In the genomic region with DNA sequence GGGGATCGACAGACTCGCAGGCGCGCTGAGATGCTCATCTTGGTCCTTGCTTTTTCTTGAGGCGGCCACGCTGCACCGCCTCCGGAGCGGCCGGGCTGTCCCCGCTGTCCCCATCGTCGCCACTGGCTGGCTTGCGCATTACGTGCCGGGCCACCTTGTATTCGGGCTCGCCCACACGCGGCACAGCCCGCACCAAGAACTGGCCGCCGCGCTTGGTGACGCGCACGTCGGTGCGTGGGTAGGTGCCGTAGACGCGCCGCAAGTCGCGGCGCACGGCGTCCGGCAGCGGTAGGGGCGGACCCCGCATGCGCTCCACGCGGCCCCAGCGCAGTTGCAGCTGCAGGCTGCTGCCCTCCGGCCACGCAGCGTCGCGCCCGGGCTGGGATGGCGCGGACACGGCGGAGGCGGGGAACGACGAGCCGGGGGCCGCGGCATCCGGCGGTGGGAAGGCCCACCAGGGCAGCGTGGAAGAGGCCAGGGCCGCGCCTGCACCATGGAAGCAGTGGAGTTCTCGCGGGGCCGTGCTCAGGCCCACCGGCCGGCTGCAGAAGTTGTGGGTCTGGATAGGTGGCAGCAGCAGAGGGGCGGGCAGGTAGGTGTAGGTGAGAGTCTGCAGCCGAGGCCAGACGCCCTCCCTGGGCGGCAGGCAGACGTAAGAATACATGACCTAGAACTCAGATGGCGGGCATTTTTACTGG, we compare ENCODE assay signal across 8 mouse cellular contexts. TPM values are rescaled to one million over a fixed set of nuclear protein-coding genes. Genes with fewer than 3 reads are reported as not detected.
DNase-seq lines count a peak whose midpoint lies in the region; ATAC-seq and TF ChIP-seq lines count a peak whose summit lies in the region.

No protein-coding gene starts in this region.

- WGBS in hindbrain, embryonic 10.5 days, result under 1% methylated on average over 78 of the region's 78 CpGs
- WGBS in lung, embryonic 15.5 days, result under 1% methylated on average over 78 of the region's 78 CpGs

- peaks cover 10% of the 10 kb centered on the region for H3K27me3 ChIP-seq in Patski
- peaks cover 76% of the 10 kb centered on the region for H3K27me3 ChIP-seq in hindbrain, embryonic 10.5 days (ENCODE audit: insufficient read depth, poor library complexity, severe bottlenecking)
- H3K27me3 ChIP-seq in lung, embryonic 15.5 days, result 0 out of 2 replicates have a peak, but pooled peaks cover 3% of the 10 kb centered on the region

- H3K36me3 ChIP-seq in hindbrain, embryonic 10.5 days, result no peaks in the 10 kb centered on the region
- no peaks in the 10 kb centered on the region for H3K36me3 ChIP-seq in lung, embryonic 15.5 days

- POLR2A ChIA-PET in Patski (lab: Charles Lee), result interaction anchor here (1.1 kb wide), 1 partner anchor 20 kb away, joined by 4 read pairs; no protein-coding TSS in a partner anchor

- peak overlapping the region; percentile 68 for H3K9ac ChIP-seq in lung, embryonic 15.5 days

- TF ChIP-seq CTCF in Patski (IDR thresholded peaks at IDR 0.05), result no peak

- ATAC-seq in Patski, result peak; percentile 70
- ATAC-seq in lung, embryonic 15.5 days (ENCODE audit: borderline replicate concordance, extremely low read depth, low FRiP score, low TSS enrichment), result peak; percentile 83
- ATAC-seq in neutrophil, adult 5-6 weeks (ENCODE audit: extremely low read depth, insufficient number of reproducible peaks, low FRiP score, poor library complexity, severe bottlenecking), result peak; percentile 62

- CTCF ChIA-PET in Patski (lab: Charles Lee), result no interaction called here

- H3K4me2 ChIP-seq in lung, embryonic 15.5 days, result peak overlapping the region; percentile 91

- H3K27ac ChIP-seq in hindbrain, embryonic 10.5 days, result peak overlapping the region; percentile 89
- H3K27ac ChIP-seq in lung, embryonic 15.5 days, result peak overlapping the region; percentile 80

- H3K4me3 ChIP-seq in hindbrain, embryonic 10.5 days, result peak overlapping the region; percentile 73
- H3K4me3 ChIP-seq in lung, embryonic 15.5 days, result peak overlapping the region; percentile 62

- no peak for DNase-seq in Patski (ENCODE audit: low read depth, low spot score)
- DNase-seq in cerebellum, adult 9-10 months, result peak; percentile 88
- DNase-seq in frontal cortex, postnatal 10 days (ENCODE audit: low spot score in 2 of 2), result peak; percentile 84 to 87
- peak; percentile 79 for DNase-seq in hindbrain, embryonic 10.5 days (ENCODE audit: low spot score)
- DNase-seq in layer of hippocampus, postnatal 10 days (ENCODE audit: low spot score in 2 of 2), result peak; percentile 82 to 86
- peak; percentile 63 for DNase-seq in urinary bladder, adult 2 months (ENCODE audit: low spot score)

- H3K4me1 ChIP-seq in hindbrain, embryonic 10.5 days (replicated peaks), result peaks cover 22% of the 10 kb centered on the region
- peaks cover 20% of the 10 kb centered on the region for H3K4me1 ChIP-seq in lung, embryonic 15.5 days

- in situ Hi-C loops in Patski (cut with MboI; ENCODE audit: low pct_unique_long_range_greater_than_20kb), result no loop called here

- no peaks in the 10 kb centered on the region for H3K9me3 ChIP-seq in hindbrain, embryonic 10.5 days
- H3K9me3 ChIP-seq in lung, embryonic 15.5 days, result no peaks in the 10 kb centered on the region

RNA-seq across cellular contexts. Expression of a gene that starts 1.2 kb away (rescaled TPM):
- polyA plus RNA-seq in Patski (2021), result 0.42 TPM
- 1.1 and 1.4 TPM in 2 replicates for polyA plus RNA-seq in hindbrain, embryonic 10.5 days (2016; fragmentation: Nextera tagmentation; extraction: Ambion mirVana)
- total RNA-seq in layer of hippocampus, postnatal 10 days (2021), result 1 to 10 TPM in 1 of 2 experiments, under 1 TPM in 1; 0.89 to 1.3 TPM
- 2.0 and 2.4 TPM in 2 replicates for polyA plus RNA-seq in lung, embryonic 15.5 days (2015; fragmentation: Nextera tagmentation; extraction: Ambion mirVana)
- total RNA-seq in neutrophil, adult 5-6 weeks (2017), result not detected in 2 replicates
- polyA plus RNA-seq in urinary bladder, adult 2 months (2012; rRNA removed), result 2.4 and 3.0 TPM in 2 replicates

RNA-seq across cellular contexts. Expression of a gene that starts 8.0 kb away (rescaled TPM):
- 11.7 TPM for polyA plus RNA-seq in Patski (2021)
- 10.0 and 11.9 TPM in 2 replicates for polyA plus RNA-seq in hindbrain, embryonic 10.5 days (2016; fragmentation: Nextera tagmentation; extraction: Ambion mirVana)
- 10 to 100 TPM; 24.4 to 26.4 TPM for total RNA-seq in layer of hippocampus, postnatal 10 days (2021)
- polyA plus RNA-seq in lung, embryonic 15.5 days (2015; fragmentation: Nextera tagmentation; extraction: Ambion mirVana), result 10.1 and 10.5 TPM in 2 replicates
- 0.37 TPM in 1 of 2 replicates, not detected in the other for total RNA-seq in neutrophil, adult 5-6 weeks (2017)
- polyA plus RNA-seq in urinary bladder, adult 2 months (2012; rRNA removed), result 4.8 and 5.2 TPM in 2 replicates

RNA-seq across cellular contexts. Expression of a gene that starts 10.4 kb away (rescaled TPM):
- 264 TPM for polyA plus RNA-seq in Patski (2021)
- polyA plus RNA-seq in hindbrain, embryonic 10.5 days (2016; fragmentation: Nextera tagmentation; extraction: Ambion mirVana), result 260 and 279 TPM in 2 replicates
- 100 to 1,000 TPM; 173 to 178 TPM for total RNA-seq in layer of hippocampus, postnatal 10 days (2021)
- 146 and 154 TPM in 2 replicates for polyA plus RNA-seq in lung, embryonic 15.5 days (2015; fragmentation: Nextera tagmentation; extraction: Ambion mirVana)
- 32.4 and 53.2 TPM in 2 replicates for total RNA-seq in neutrophil, adult 5-6 weeks (2017)
- 114 and 120 TPM in 2 replicates for polyA plus RNA-seq in urinary bladder, adult 2 months (2012; rRNA removed)

RNA-seq across cellular contexts. Expression of a gene that starts 20.9 kb away (rescaled TPM):
- 13.9 TPM for polyA plus RNA-seq in Patski (2021)
- polyA plus RNA-seq in hindbrain, embryonic 10.5 days (2016; fragmentation: Nextera tagmentation; extraction: Ambion mirVana), result 23.2 and 28.2 TPM in 2 replicates
- 10 to 100 TPM; 30.2 to 33.6 TPM for total RNA-seq in layer of hippocampus, postnatal 10 days (2021)
- polyA plus RNA-seq in lung, embryonic 15.5 days (2015; fragmentation: Nextera tagmentation; extraction: Ambion mirVana), result 13.3 and 14.2 TPM in 2 replicates
- 1.8 and 3.1 TPM in 2 replicates for total RNA-seq in neutrophil, adult 5-6 weeks (2017)
- polyA plus RNA-seq in urinary bladder, adult 2 months (2012; rRNA removed), result 11.0 and 11.7 TPM in 2 replicates

RNA-seq across cellular contexts. Expression of a gene that starts 22.0 kb away (rescaled TPM):
- 11.9 TPM for polyA plus RNA-seq in Patski (2021)
- polyA plus RNA-seq in hindbrain, embryonic 10.5 days (2016; fragmentation: Nextera tagmentation; extraction: Ambion mirVana), result 4.5 and 9.7 TPM in 2 replicates
- total RNA-seq in layer of hippocampus, postnatal 10 days (2021), result 100 to 1,000 TPM; 686 to 714 TPM
- 7.0 and 8.3 TPM in 2 replicates for polyA plus RNA-seq in lung, embryonic 15.5 days (2015; fragmentation: Nextera tagmentation; extraction: Ambion mirVana)
- total RNA-seq in neutrophil, adult 5-6 weeks (2017), result 2.2 and 2.8 TPM in 2 replicates
- 156 and 191 TPM in 2 replicates for polyA plus RNA-seq in urinary bladder, adult 2 months (2012; rRNA removed)
